Mouse (Mus musculus) MEL (cell line): ENCODE measurements around the gene Prodh2.
A peak's percentile ranks its signal among the peaks of the same experiment; 100 is the strongest.

ENCODE experiments used
- CTCF ChIP-seq, 3 experiments: IDR thresholded peaks in 2 of 3; conservative IDR thresholded peaks in 1 of 3; 2 replicates each; pipeline ENCODE4 v1.5.1; 2011 to 2012; ENCODE audit warnings: low read length in 3 of 3, low read depth in 2 of 3, mild to moderate bottlenecking in 2 of 3, improper control_type of control experiment in 1 of 3, inconsistent platforms in 1 of 3, mixed read lengths in 1 of 3, moderate library complexity in 1 of 3; ENCODE audit not compliant: control insufficient read depth in 1 of 3, insufficient read depth in 1 of 3, poor library complexity in 1 of 3, severe bottlenecking in 1 of 3
- E2F4 ChIP-seq: IDR thresholded peaks from 2 replicates; pipeline ENCODE4 v1.6.1; 2011; ENCODE audit warnings: low read depth, low read length, improper control_type of control experiment, borderline replicate concordance
- EP300 ChIP-seq, 2 experiments: IDR thresholded peaks; 2 replicates each; pipeline ENCODE4 v1.6.1; 2011; ENCODE audit warnings: improper control_type of control experiment in 2 of 2, low read length in 2 of 2, low read depth in 1 of 2, mild to moderate bottlenecking in 1 of 2
- GABPA ChIP-seq: IDR thresholded peaks from 2 replicates; pipeline ENCODE4 v1.6.1; 2012; ENCODE audit warnings: low read depth, mild to moderate bottlenecking, inconsistent platforms, low read length, improper control_type of control experiment, moderate library complexity
- GATA1 ChIP-seq: IDR thresholded peaks from 2 replicates; pipeline ENCODE4 v1.6.1; 2011; ENCODE audit warnings: low read depth, low read length, improper control_type of control experiment
- KAT2A ChIP-seq: conservative IDR thresholded peaks from 2 replicates; pipeline ENCODE4 v1.6.1; 2012; ENCODE audit warnings: low read depth, low read length, improper control_type of control experiment, inconsistent platforms
- MAFK ChIP-seq: IDR thresholded peaks from 2 replicates; pipeline ENCODE4 v1.6.1; 2011; ENCODE audit warnings: low read depth, mild to moderate bottlenecking, low read length, improper control_type of control experiment, borderline replicate concordance
- POLR2A ChIP-seq, 2 experiments: IDR thresholded peaks; 2 replicates each; pipeline ENCODE4 v1.6.1; 2011 to 2012; ENCODE audit warnings: low read length in 2 of 2, mild to moderate bottlenecking in 2 of 2, control low read depth in 1 of 2, improper control_type of control experiment in 1 of 2, low read depth in 1 of 2, moderate library complexity in 1 of 2; ENCODE audit not compliant: control insufficient read depth in 1 of 2, insufficient read depth in 1 of 2, poor library complexity in 1 of 2
- ZC3H11A ChIP-seq: IDR thresholded peaks from 2 replicates; pipeline ENCODE4 v1.6.1; 2012; ENCODE audit warnings: low read depth, mild to moderate bottlenecking, inconsistent platforms, low read length, improper control_type of control experiment
- ZKSCAN1 ChIP-seq: IDR thresholded peaks from 2 replicates; pipeline ENCODE4 v1.6.1; 2012; ENCODE audit warnings: low read depth, mild to moderate bottlenecking, inconsistent platforms, low read length, improper control_type of control experiment, moderate library complexity
- ZMIZ1 ChIP-seq: IDR thresholded peaks from 2 replicates; pipeline ENCODE4 v1.6.1; 2012; ENCODE audit warnings: low read depth, mild to moderate bottlenecking, inconsistent platforms, low read length, improper control_type of control experiment, moderate library complexity
- ZNF384 ChIP-seq: IDR thresholded peaks from 2 replicates; pipeline ENCODE4 v1.6.1; 2012; ENCODE audit warnings: low read depth, mild to moderate bottlenecking, inconsistent platforms, low read length, improper control_type of control experiment

DNA sequence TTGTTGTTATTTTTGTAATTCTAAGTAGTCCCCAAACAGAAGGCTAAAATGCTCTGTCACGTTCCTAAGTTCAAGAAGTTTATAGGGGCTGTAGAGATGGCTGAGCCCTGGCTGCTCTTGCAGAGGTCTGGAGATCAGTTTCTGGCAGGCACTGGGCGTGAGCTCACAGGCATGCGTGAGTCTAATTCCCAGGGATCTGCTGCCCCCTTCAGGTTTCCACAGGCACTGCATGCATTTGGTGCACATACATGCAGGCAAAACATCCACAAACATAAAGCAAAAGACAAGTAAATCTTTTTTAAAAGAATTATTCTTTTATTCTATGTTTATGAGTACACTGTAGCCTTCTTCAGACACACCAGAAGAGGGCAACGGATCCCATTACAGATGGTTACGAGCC is 21.0 kb upstream of the Prodh2 start:
- TF ChIP-seq MAFK (no peak), GATA1 (no peak), CTCF (IDR thresholded peaks at IDR 0.05 in 2 of 3, conservative IDR thresholded peaks at IDR 0.05 in 1 of 3; ENCODE audit: control insufficient read depth in 1 of 3, insufficient read depth in 1 of 3, low read depth in 2 of 3, low read length in 3 of 3, poor library complexity in 1 of 3, severe bottlenecking in 1 of 3) (peak; percentile 56 to 77 (median 67)), E2F4 (no peak), ZC3H11A (peak; percentile 73), EP300 (IDR thresholded peaks at IDR 0.05; ENCODE audit: low read depth in 1 of 2, low read length in 2 of 2) (no peak), KAT2A (no peak), POLR2A (IDR thresholded peaks at IDR 0.05; ENCODE audit: control insufficient read depth in 1 of 2, insufficient read depth in 1 of 2, low read depth in 1 of 2, low read length in 2 of 2, poor library complexity in 1 of 2) (no peak), GABPA (no peak), ZKSCAN1 (no peak), ZNF384 (no peak), ZMIZ1 (no peak)
